Mouse (Mus musculus) heart, embryonic 10.5 days (tissue): ENCODE results near the gene Trpv5. TPM values are rescaled to one million over a fixed set of nuclear protein-coding genes. Genes with fewer than 3 reads are reported as not detected.

Experiments used
- DNase-seq: peaks from one replicate; pipeline ENCODE4 v3.0.0-alpha.2; 2017; ENCODE audit warnings: low spot score
- H3K27ac ChIP-seq: fragments of 300-500 bp; sonication (generic); 2 replicates; pipeline ENCODE4 v1.5.1; 2016; ENCODE audit warnings: mild to moderate bottlenecking
- H3K27me3 ChIP-seq: fragments of 300-500 bp; sonication (generic); 2 replicates; pipeline ENCODE4 v1.6.1; 2016; ENCODE audit warnings: mild to moderate bottlenecking; ENCODE audit not compliant: poor library complexity, insufficient read depth, severe bottlenecking
- H3K36me3 ChIP-seq: fragments of 300-500 bp; sonication (generic); 2 replicates; pipeline ENCODE4 v1.6.1; 2016; ENCODE audit warnings: mild to moderate bottlenecking, moderate library complexity
- H3K4me1 ChIP-seq: fragments of 300-500 bp; sonication (generic); 2 replicates; pipeline ENCODE4 v1.6.1; 2016; ENCODE audit warnings: mild to moderate bottlenecking
- H3K4me3 ChIP-seq: fragments of 300-500 bp; sonication (generic); 2 replicates; pipeline ENCODE4 v1.5.1; 2016; ENCODE audit warnings: mild to moderate bottlenecking, moderate library complexity
- H3K9me3 ChIP-seq: fragments of 300-500 bp; sonication (generic); 2 replicates; pipeline ENCODE4 v1.6.1; 2016; ENCODE audit warnings: mild to moderate bottlenecking, moderate library complexity
- WGBS: fragments of 180-500 bp; shearing (Covaris S2); methylation state at CpG from one replicate; pipeline ENCODE4 v1.1.7; 2016; 5-methylcytosine and 5-hydroxymethylcytosine counted together
- polyA plus RNA-seq: library from polyadenylated mRNA; unstranded; fragments of >200 nt; fragmentation: Nextera tagmentation; extraction: Ambion mirVana; gene quantifications from 2 replicates; pipeline ENCODE4 v1.2.1, GENCODE M21; 2016

Trpv5 gene
- polyA plus RNA-seq = not detected in 2 replicates

DNA sequence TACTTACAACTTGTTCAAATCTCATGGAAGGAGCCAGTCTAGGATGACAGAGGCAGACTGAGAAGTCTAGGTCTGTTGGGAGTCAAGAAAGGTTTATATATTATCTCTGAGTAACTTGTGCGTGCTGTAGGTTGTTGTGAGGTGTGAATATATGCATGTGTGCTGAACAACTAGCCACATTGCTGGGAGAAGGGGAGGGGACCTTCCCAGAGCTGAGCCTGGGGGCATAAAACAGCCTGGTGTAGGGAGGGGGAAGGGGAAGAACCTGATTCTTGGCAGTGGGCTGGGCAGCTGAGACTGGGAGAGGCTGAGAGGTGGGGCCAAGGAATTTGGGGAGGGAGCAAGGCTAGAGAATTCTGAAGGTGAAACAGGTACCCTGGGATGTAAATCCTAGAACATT lies at the start of gene Trpv5:
Gene Trpv5 (minus strand): TSS at position 101 of the 400 bp plus-strand sequence.
- Histone ChIP-seq H3K4me3 (no peak within 1 kb of the TSS), H3K9me3 (no peaks in the 10 kb centered on the region), H3K27me3 (no peaks in the 10 kb centered on the region), H3K27ac (no peak within 1 kb of the TSS), H3K4me1 (no peaks in the 10 kb centered on the region), H3K36me3 (no peaks in the 10 kb centered on the region)
- WGBS = 67% methylated on average over 1 of the region's 1 CpGs
- DNase-seq = no peak

DNA sequence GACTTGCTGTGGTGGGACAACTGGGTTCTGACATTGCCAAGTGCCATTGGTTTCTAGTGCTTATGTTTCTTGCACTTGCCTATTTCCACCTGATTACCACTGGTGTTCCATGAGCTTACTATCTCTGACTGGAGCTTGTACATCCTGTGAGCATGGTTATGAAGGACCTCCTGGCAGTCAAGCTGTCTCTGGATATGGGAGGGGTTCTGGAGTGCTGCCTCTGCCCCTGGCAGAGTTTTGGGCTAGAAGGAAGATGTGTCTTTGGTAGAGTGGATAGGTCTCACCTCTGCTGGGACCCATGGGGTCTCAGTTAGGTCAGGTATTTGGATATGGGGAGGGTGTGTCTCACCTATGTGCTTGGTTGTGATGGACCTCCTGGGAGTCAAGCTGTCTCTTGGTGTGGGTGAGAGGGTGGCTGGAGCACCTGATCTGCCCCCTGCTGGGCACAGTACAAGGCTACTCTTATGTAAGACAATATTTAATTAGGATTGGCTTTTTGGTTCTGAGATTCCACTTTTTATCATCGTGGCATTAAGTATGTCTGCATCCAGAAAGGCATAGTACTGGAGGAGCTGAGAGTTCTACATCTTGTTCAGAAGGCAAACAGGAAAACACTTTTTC lies 47.5 kb upstream of the Trpv5 start:
- Histone ChIP-seq H3K36me3 (no peaks in the 10 kb centered on the region), H3K27ac (no peak overlapping the region), H3K27me3 (no peaks in the 10 kb centered on the region), H3K4me1 (no peaks in the 10 kb centered on the region), H3K9me3 (no peaks in the 10 kb centered on the region), H3K4me3 (no peak overlapping the region)
- no peak for DNase-seq
- 63% methylated on average over 1 of the region's 1 CpGs for WGBS

DNA sequence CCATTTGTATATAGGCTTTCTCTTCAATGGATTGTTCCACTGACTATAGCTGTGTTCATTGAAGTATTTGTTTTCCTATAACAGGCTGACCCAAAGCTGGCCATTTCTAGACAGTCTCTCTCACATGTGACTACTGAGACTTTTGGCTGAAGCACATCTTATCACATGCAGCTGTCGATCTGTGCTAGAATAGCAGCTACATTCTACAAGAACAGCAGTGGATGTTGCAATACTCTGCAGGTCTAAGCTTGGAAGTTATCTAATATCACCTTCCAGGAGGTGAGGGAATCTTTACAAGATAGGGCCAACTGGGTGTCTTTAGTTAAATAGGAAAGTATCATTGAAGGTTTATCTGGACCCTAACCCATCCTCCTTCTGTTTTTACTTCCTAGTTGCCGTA lies 40.9 kb upstream of the Trpv5 start:
- no peaks in the 10 kb centered on the region for H3K4me1 ChIP-seq
- no peaks in the 10 kb centered on the region for H3K9me3 ChIP-seq
- H3K27me3 ChIP-seq = no peaks in the 10 kb centered on the region
- H3K4me3 ChIP-seq = no peak overlapping the region
- 77% methylated on average over 2 of the region's 2 CpGs for WGBS
- H3K36me3 ChIP-seq = no peaks in the 10 kb centered on the region
- no peak for DNase-seq
- H3K27ac ChIP-seq = no peak overlapping the region

DNA sequence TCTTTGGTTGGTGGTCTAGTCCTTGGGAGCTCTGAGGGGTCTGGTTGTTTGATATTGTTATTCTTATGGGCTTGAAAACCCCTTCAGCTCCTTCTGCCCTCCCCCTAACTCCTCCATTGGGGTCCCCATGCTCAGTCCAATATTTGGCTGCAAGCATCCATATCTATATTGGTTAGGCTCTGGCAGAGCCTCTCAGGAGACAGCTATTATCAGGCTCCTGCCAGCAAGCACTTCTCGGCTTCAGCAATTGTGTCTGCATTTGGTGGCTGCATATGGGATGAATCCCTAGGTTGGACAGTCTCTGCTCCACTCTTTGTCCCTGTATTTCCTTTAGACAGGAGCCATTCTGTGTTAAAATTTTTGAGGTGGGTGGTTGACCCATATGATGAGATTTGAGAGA lies 29.7 kb upstream of the Trpv5 start:
- Histone ChIP-seq H3K36me3 (no peaks in the 10 kb centered on the region), H3K27ac (no peak overlapping the region), H3K27me3 (no peaks in the 10 kb centered on the region), H3K4me3 (no peak overlapping the region), H3K9me3 (no peaks in the 10 kb centered on the region), H3K4me1 (no peaks in the 10 kb centered on the region)
- no peak for DNase-seq
- 61% methylated on average over 1 of the region's 1 CpGs for WGBS

DNA sequence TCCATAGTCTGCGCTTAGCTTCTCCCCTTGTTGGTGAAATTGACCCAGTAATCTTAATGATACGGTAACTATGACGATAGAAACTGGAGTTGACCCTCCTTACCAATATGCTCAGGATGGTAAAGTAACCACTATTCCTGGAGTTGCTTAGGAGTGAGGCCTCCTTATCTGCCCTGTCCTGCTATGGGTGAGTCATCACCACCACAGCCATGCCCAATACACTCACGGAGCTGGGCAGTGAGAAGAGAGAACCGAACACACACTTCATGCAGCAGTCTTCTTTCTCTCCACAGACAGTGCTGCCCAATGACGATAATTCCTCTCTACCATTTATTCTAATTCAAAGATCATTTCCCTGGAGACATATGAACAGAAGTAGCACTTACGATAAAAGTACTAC lies 25.7 kb upstream of the Trpv5 start:
- H3K27ac ChIP-seq = no peak overlapping the region
- 78% methylated on average over 7 of the region's 7 CpGs for WGBS

DNA sequence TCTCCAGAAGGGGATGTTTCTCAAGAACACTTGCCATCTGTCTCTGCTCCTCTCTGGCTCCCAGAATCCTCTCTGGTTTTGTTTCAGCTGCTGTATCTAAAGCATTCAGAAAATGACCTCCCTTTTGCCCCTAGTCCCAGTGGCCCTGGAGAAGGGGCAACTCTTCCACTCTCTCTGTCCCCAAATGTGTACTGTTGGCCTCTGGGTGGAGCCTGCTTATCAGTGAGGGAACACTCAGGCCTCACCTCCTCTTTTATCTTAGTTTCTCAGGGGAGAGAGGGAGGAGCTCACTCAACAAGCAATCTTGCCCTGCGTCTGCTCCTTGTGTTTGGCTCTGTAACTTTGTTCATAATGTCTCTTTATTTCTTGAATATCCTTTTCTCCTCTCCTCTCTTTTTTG lies 23.6 kb upstream of the Trpv5 start, which contains the start of gene Kel:
Gene Kel (minus strand): TSS at position 217 of the 400 bp plus-strand sequence.
- Histone ChIP-seq H3K36me3 (no peaks in the 10 kb centered on the region), H3K4me3 (peak within 1 kb of the TSS; percentile 16; the same call in 1 of the 2 replicates), H3K9me3 (no peaks in the 10 kb centered on the region), H3K27ac (peak within 1 kb of the TSS; percentile 70; the same call in 1 of the 2 replicates), H3K4me1 (no peaks in the 10 kb centered on the region), H3K27me3 (no peaks in the 10 kb centered on the region)
- 32% methylated on average over 1 of the region's 1 CpGs for WGBS
- DNase-seq = peak; percentile 88

More for the DNA sequence above, 25.7 kb upstream of the Trpv5 start:
- H3K4me3 ChIP-seq = no peak overlapping the region
- no peaks in the 10 kb centered on the region for H3K4me1 ChIP-seq
- DNase-seq = peak; percentile 82
- no peaks in the 10 kb centered on the region for H3K9me3 ChIP-seq
- no peaks in the 10 kb centered on the region for H3K36me3 ChIP-seq
- H3K27me3 ChIP-seq = no peaks in the 10 kb centered on the region

DNA sequence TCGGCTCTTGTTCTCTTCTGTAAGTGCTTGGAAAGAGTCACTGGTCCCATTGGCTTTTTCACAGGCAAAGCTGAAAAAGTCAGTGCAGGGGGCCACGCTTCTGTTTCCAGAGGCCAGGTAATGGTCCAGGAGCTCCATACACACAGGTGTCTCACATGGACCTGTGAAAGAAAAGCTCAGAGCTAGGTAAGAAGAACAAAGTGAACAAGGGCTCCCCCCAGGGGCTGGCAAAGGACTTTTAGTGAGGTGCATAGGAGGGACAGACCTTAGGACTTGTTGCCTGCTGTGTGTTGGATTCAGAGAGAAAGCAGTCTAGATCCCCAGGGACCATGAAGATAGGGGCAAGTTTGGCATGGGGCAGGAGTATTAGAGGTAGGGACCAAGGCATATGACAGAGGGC lies 22.4 kb upstream of the Trpv5 start:
- DNase-seq = peak; percentile 87
- peak overlapping the region; percentile 16 for H3K4me3 ChIP-seq
- no peaks in the 10 kb centered on the region for H3K27me3 ChIP-seq
- H3K4me1 ChIP-seq = no peaks in the 10 kb centered on the region
- no peaks in the 10 kb centered on the region for H3K36me3 ChIP-seq
- peak overlapping the region; percentile 70 for H3K27ac ChIP-seq
- 78% methylated on average over 2 of the region's 2 CpGs for WGBS
- H3K9me3 ChIP-seq = no peaks in the 10 kb centered on the region

DNA sequence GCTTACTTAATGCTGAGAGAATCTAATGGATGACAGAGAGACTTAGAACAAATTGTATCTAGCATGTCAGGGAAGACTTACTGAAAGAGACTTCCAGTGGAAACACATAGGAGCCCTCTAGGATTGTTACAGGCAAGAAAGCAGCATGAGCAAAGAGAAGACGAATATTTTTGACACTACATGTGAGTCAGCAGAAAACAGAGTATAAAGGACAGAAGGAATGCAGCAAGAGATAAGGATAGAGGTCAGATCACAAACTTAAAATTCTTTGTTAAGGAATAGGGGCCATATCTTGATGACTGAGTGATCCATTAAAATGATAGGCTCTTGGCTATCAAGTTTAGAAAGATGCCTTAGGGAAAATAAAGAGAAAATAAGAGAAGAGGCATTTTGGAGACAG lies 20.7 kb upstream of the Trpv5 start:
- Histone ChIP-seq H3K4me3 (peak overlapping the region; percentile 6; the same call in 1 of the 2 replicates), H3K9me3 (no peaks in the 10 kb centered on the region), H3K36me3 (no peaks in the 10 kb centered on the region), H3K4me1 (no peaks in the 10 kb centered on the region), H3K27me3 (no peaks in the 10 kb centered on the region), H3K27ac (peak overlapping the region; percentile 36; the same call in 1 of the 2 replicates)
- WGBS = 48% methylated on average over 1 of the region's 1 CpGs
- DNase-seq = no peak

DNA sequence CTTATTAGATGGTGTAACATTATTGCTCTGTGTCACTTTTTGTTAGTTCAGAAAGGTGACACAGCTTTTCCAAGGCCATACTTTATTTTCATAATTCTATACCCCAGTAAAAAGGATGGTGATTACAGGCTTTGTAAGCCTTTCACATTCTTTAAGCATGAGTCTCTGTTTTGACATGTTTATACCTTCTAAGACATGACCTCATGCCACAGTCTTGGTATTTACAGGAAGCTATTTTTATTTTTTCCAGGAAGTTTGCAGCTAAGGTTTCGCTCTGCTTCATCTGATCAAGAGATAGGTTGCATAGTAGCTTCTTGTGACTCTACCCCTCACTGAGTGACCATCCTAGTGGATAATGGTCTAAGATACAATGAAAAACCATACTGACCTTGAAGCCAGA lies 13.8 kb upstream of the Trpv5 start:
- 82% methylated on average over 1 of the region's 1 CpGs for WGBS
- Histone ChIP-seq H3K27ac (no peak overlapping the region), H3K4me1 (no peaks in the 10 kb centered on the region), H3K4me3 (no peak overlapping the region), H3K9me3 (no peaks in the 10 kb centered on the region), H3K27me3 (no peaks in the 10 kb centered on the region), H3K36me3 (no peaks in the 10 kb centered on the region)
- DNase-seq = no peak

DNA sequence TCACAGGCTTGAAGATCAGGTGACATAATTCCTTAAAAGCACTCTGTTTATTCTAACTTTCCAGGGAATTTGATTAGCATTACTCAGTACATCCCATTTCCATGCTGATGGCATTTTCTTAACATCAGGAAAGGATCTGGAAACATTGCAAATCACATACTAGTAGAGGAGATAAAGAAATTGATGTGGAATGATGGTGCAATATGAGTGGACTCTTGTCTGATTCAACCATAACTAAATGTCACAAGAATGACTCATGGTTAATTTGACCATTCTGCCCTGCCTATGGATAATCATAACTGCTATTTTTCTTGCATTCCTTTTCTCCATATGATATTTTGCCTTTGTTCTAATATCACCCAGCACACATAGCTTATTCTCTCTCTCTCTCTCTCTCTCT lies 11.6 kb upstream of the Trpv5 start:
- no peak overlapping the region for H3K27ac ChIP-seq
- H3K9me3 ChIP-seq = no peaks in the 10 kb centered on the region
- no peaks in the 10 kb centered on the region for H3K27me3 ChIP-seq
- H3K4me1 ChIP-seq = no peaks in the 10 kb centered on the region
- H3K36me3 ChIP-seq = no peaks in the 10 kb centered on the region
- no peak for DNase-seq
- no peak overlapping the region for H3K4me3 ChIP-seq

DNA sequence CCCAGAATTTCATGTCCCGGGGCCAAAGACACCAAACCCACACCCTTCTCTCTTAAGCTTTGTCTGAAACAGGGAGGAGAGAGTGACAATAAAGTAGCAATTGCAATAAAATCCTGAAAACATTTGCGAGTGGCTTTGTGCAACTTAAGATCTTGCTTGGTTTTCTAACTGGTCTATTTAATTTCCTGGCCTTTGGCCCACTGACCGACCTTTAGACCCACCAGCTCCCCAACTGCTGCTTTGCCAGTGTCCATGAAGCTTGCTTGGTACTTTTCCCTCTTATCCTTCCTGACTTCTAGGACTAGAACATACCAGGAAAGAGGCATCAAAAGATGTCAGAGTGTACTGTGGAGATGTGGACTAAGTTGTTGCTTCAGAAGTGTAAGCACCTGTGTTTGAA lies 5.0 kb upstream of the Trpv5 start:
- H3K4me3 ChIP-seq = no peak overlapping the region
- no peaks in the 10 kb centered on the region for H3K4me1 ChIP-seq
- H3K9me3 ChIP-seq = no peaks in the 10 kb centered on the region
- H3K36me3 ChIP-seq = no peaks in the 10 kb centered on the region
- H3K27me3 ChIP-seq = no peaks in the 10 kb centered on the region
- H3K27ac ChIP-seq = no peak overlapping the region
- WGBS = 83% methylated on average over 3 of the region's 3 CpGs
- DNase-seq = no peak

DNA sequence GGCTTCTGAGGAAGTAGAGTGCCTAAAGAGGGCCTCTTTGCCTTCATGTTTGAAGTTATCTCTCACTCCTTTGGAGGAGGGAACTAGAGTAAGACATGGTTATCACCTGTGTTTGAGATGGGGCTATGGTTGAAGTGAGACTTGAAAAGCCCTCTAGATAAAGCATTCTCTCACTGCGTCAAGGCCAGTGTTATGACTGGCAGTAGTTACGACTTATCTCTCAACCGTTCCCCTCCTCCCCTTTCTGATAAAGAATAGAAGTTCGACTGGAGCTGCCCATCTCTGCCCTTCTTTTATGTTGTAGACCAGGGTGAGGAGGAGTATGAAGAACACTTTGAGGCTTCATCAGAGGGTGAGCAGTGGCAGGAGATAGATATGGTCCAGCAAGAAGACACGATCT lies 4.3 kb upstream of the Trpv5 start:
- 41% methylated on average over 5 of the region's 5 CpGs for WGBS
- H3K27me3 ChIP-seq = no peaks in the 10 kb centered on the region
- no peaks in the 10 kb centered on the region for H3K4me1 ChIP-seq
- H3K9me3 ChIP-seq = no peaks in the 10 kb centered on the region
- H3K36me3 ChIP-seq = no peaks in the 10 kb centered on the region
- DNase-seq = no peak
- no peak overlapping the region for H3K27ac ChIP-seq
- no peak overlapping the region for H3K4me3 ChIP-seq

DNA sequence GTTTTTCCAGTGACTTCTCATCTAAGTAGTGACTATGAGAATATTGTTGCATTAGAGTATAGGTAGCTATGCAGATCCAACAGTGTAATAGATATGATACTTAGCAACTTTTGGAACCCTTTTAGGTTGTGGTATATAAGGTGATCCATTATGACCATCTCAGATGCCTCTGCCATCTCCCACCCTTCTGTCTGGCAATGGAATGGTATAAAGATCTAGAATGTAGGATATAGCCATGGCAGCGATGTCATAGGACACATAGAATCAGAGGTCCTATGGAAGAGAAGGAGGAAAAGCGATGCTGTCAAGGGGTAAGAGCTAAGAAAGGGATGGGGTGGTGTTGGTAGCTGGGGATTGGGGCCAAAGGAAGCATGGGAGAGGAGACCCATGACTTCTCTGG lies 3.6 kb upstream of the Trpv5 start, which contains the start of gene Llcfc1:
Gene Llcfc1 (plus strand): TSS at position 301 of the 400 bp plus-strand sequence.
- 82% methylated on average over 2 of the region's 2 CpGs for WGBS
- no peak for DNase-seq
- no peaks in the 10 kb centered on the region for H3K27me3 ChIP-seq
- no peak within 1 kb of the TSS for H3K4me3 ChIP-seq
- H3K36me3 ChIP-seq = no peaks in the 10 kb centered on the region
- H3K27ac ChIP-seq = no peak within 1 kb of the TSS
- H3K9me3 ChIP-seq = no peaks in the 10 kb centered on the region
- H3K4me1 ChIP-seq = no peaks in the 10 kb centered on the region

DNA sequence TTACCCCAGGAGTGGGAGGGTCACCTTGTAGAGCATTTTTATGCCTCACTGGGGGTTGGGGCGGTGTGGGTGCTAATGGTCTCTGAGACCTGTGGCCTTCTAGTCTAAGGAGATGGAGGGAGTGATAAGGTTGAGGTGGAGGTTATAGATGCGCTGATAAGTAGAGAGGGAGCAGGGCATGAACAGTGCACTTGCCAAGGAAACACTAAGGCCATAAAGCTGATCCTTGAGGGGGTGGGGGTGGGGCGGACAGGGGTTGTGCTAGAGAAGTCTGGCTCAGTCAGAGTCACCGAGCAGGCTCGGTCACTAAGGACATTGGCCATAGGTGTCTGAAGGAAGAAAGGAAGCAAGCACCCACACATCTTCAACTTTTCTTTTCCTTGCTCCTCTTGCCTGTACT lies 1.1 kb upstream of the Trpv5 start:
- H3K27ac ChIP-seq = no peak overlapping the region
- H3K4me1 ChIP-seq = no peaks in the 10 kb centered on the region
- no peak overlapping the region for H3K4me3 ChIP-seq
- no peak for DNase-seq
- 86% methylated on average over 5 of the region's 5 CpGs for WGBS
- H3K36me3 ChIP-seq = no peaks in the 10 kb centered on the region
- H3K27me3 ChIP-seq = no peaks in the 10 kb centered on the region
- no peaks in the 10 kb centered on the region for H3K9me3 ChIP-seq
